Mouse (Mus musculus): ENCODE data around the gene Lgals7.

GRCm38 (mm10) chr7:28836936-28837335, 26.7 kb upstream of the Lgals7 start:
- TF ChIP-seq CTCF (IDR thresholded peaks at IDR 0.05; ENCODE audit: borderline replicate concordance, insufficient read depth, low read length) (no peak), POLR2A (IDR thresholded peaks at IDR 0.05; ENCODE audit: low read depth, low read length) (no peak)

Measured in embryonic fibroblast, embryonic 13.5 days (primary cell).